Mouse (Mus musculus): ENCODE data around the gene Olfr341. TPM values are rescaled to one million over a fixed set of nuclear protein-coding genes. Genes with fewer than 3 reads are reported as not detected.

Gene Olfr341
- polyA plus RNA-seq (2012; rRNA removed): not detected in 2 replicates

GRCm38 (mm10) chr2:36482368-36482767, at the start of gene Olfr341:
Olfr341 (minus strand) TSS chr2:36482468.

DNA sequence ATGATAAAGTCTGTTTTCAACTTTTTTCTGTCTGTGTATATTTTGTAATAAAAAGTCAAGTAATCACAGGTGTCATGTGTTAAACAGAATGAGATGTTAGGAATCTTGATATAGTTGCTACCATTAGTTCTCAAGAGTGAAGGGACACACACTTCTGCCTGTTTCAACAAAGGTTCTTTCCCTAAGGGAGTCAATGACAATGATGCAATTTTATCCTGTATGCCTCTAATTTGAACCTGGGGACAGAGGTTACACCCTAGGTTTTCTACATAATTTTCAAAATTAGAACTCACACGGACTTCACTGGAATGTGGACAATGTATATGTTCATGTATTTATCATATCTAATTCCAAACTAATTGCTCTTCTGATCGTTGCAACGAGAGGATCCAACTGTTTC, 42.4 kb upstream of the Olfr341 start, which contains the start of gene Olfr342:
TSS of gene Olfr342 (plus strand) at position 301 of the 400 bp plus-strand sequence.

DNA sequence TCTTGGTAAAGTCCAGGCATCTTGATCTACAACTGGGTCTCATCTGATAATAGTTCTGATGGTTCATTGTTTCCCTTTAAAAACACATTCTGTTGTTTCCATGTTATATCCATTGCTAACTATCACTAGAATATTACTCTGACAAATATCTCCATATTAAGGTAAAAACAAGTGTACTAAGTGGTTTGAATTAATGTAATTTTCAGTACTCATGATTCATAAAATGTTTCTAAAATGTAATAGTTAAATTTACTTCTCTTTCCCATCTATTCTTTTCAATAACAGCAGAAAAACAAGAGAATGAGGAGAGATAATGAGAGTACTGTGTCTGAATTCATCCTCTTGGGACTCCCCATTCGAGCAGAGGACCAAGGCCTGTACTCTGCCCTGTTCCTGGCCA, 30.0 kb downstream of the Olfr341 start, which contains the start of gene Olfr340:
TSS of gene Olfr340 (plus strand) at position 301 of the 400 bp plus-strand sequence.

Other genes starting within 250 kb of the Olfr341 start
- gene Olfr338, start 108.9 kb downstream of the Olfr341 start, polyA plus RNA-seq (2012; rRNA removed): not detected in 2 replicates
- not detected in 2 replicates for gene Olfr339, start 63.5 kb downstream of the Olfr341 start, polyA plus RNA-seq (2012; rRNA removed)
- not detected in 2 replicates for gene Olfr340, start 29.9 kb downstream of the Olfr341 start, polyA plus RNA-seq (2012; rRNA removed)
- not detected in 2 replicates for gene Olfr342, start 42.5 kb upstream of the Olfr341 start, polyA plus RNA-seq (2012; rRNA removed)
- not detected in 2 replicates for gene Olfr344, start 84.2 kb upstream of the Olfr341 start, polyA plus RNA-seq (2012; rRNA removed)
- gene Olfr345, start 157.6 kb upstream of the Olfr341 start, polyA plus RNA-seq (2012; rRNA removed): not detected in 2 replicates
- gene Olfr346, start 203.3 kb upstream of the Olfr341 start, polyA plus RNA-seq (2012; rRNA removed): not detected in 2 replicates
- not detected in 2 replicates for gene Olfr347, start 249.4 kb upstream of the Olfr341 start, polyA plus RNA-seq (2012; rRNA removed)

All from central nervous system, embryonic 11.5 days (tissue).